Mouse (Mus musculus) gastrocnemius, postnatal 14 days (tissue): ENCODE measurements around the gene Gpatch8. TPM values are rescaled to one million over a fixed set of nuclear protein-coding genes. Genes with fewer than 3 reads are reported as not detected.
A peak's percentile ranks its signal among the peaks of the same experiment; 100 is the strongest.
"Not testable (repeated sequence)": the region's sequence is repeated elsewhere in the genome, so short reads cannot be mapped to it uniquely, and the experiment has no call there.

Experiments
- DNase-seq: peaks from one replicate; pipeline ENCODE4 v3.0.0; 2021; ENCODE audit warnings: mixed read lengths
- intact Hi-C: fragments of 180-260 bp; cut with DNase I; formaldehyde crosslinking; loops from one replicate; pipeline ENCODE4 v1.15.1; 2025; ENCODE audit warnings: low total_unique reads
- total RNA-seq, 2 experiments: library from RNA; stranded (reverse); gene quantifications; 2 replicates each; pipeline ENCODE4 v1.2.3; 2021

The Gpatch8 gene
- total RNA-seq, 2 experiments from 2014 or later: 21.1 to 27.7 TPM

GRCm38 (mm10) chr11:102576050-102576754 lies 20.0 kb upstream of the Gpatch8 start:
- intact Hi-C loops: loop anchor here (5.0 kb wide), 2 partner anchors 76 to 89 kb away; no protein-coding TSS in a partner anchor
- DNase-seq: no peak

DNA sequence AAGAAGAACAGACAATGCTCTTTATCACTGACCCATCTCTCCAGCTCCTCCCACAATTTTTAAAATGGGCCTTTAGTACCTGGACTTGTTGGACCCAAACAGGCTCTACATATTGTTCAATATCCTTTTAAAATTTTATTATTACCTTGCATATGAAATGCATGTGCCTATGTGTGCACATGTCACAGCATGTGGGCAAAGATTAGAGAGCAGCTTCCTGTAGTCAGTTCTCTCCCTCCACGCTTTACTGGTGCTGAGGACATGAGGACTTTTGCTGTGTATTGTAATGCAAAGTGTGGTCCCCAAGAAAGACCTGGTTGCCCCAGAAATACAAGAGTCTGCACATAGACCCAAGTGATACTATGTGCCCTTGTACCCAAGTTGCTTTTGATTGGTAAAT lies 18.8 kb upstream of the Gpatch8 start:
- DNase-seq: no peak
- intact Hi-C loops: loop anchor here (5.0 kb wide), 2 partner anchors 77 to 88 kb away; no protein-coding TSS in a partner anchor

DNA sequence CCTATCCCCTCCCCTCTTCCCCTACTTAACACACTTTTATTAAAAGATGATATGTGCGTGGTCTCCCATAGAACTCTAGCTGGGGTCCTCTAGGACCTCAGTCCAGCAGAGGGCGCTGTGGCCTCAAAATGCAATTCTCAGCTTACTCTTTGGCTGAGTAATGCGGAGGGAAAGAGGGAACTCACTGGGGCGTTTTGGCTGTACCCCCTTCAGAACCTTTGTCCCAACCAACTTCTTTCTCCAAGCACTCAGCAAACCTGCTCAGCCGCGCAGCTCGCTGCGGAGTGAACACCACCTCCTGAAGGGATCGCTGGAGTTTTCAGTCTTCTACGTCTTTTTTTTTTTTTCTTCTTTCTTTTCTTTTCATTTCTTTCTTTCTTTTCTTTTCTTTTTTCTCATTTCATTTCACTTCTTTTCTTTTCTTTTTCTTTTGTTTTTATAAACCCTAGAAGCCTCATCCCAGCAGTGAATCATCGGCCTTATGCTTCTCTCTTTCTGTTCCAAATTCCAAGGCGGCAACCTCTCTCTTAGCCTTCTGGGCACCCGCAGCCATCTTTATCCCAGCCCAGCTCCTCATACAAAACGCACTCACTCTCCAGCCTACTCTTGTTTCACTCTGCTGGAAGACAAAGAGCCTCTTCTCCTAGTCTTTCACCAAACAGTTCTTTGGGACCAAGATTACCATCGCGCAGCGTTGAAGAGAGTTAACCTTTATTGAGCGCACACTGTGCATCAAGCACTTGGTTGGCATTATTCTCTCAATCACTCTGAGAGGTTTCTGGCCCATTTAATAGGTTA lies 16.9 kb upstream of the Gpatch8 start:
- DNase-seq: peak; percentile 87
- intact Hi-C loops: no loop called here

- no peak for DNase-seq
- intact Hi-C loops: no loop called here
These were observed 12.7 kb upstream of the Gpatch8 start for GRCm38 (mm10) chr11:102568756-102569377.

DNA sequence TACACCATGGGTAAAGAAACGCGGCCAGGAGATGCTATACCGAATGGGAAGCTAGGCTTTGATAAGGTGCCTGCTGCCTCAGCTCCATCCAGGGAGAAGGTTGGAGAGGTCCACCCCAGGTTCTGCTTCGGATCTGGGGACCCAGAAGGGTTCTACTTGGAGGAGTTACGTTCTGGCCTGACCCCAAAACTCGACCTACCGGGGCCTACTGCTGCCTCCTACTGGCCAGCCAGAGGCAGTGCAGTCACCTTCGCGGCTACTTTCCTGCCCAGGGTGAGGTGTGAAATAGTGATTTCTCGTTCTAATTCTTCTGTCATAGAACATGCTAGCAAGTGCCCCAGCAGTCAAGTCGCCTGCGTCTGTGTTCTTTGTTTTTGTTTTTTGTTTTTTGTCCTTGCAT lies 12.0 kb upstream of the Gpatch8 start:
- no peak for DNase-seq
- intact Hi-C loops: no loop called here

DNA sequence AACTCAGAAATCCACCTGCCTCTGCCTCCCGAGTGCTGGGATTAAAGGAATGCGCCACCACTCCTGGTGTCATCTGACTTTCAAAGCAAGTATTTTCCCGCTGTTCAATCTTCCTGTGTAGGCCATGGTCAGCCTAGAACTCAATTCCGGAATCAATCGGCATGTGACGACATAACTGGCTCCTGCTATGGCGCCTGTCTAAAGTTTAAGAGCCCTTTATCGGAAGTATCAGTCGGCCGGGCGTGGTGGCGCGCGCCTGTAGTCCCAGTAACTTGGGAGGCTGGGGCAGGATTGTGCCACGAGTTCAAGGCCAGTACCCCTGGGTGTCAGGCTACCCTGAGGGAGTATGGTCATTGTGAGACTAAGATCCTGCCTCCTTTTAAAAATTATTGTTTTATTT lies 11.5 kb upstream of the Gpatch8 start:
- DNase-seq: no peak
- intact Hi-C loops: no loop called here

GRCm38 (mm10) chr11:102567157-102567556 lies 11.0 kb upstream of the Gpatch8 start:
- intact Hi-C loops: no loop called here
- DNase-seq: no peak

DNA sequence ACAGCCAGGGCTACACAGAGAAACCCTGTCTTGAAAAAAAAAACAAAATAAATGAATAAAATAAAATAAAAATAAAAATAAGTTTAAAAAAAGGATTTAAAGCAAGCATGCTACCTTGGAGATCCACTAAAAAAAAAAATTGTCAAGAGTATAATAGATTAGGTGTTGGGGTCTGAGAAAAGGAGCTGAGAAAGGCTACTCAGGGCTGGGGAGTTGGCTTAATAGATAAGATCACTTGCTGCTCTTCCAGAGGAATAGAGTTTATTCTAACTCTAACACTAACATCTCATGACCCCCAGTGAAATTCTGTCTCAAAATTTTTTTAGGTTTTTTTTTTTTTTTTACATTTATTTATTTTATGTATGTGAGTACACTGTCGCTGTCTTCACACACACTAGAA lies 10.1 kb upstream of the Gpatch8 start:
- intact Hi-C loops: no loop called here
- no peak for DNase-seq

DNA sequence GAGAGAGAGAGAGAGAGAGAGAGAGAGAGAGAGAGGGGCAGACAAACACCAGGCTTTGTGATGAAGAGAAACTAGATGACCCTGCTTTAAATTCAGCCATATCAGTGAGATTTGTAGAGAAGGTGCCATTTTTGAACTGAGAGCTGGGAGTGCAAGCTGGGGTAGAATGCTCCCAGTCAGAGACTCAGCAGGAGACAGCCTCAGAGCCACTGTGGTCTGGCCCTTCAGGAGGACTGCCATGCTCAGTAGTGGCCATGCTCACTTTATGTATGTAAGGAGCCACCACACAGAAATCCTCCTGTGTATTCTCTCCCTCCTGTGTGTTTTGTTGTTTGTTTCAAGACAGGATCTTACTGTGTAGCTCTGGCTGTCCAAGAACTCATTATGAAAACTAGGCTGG lies 9.5 kb upstream of the Gpatch8 start:
- intact Hi-C loops: no loop called here

GRCm38 (mm10) chr11:102564952-102565671 lies 8.9 kb upstream of the Gpatch8 start:
- DNase-seq: not testable (repeated sequence)

More for the DNA sequence above, 9.5 kb upstream of the Gpatch8 start:
- no peak for DNase-seq

DNA sequence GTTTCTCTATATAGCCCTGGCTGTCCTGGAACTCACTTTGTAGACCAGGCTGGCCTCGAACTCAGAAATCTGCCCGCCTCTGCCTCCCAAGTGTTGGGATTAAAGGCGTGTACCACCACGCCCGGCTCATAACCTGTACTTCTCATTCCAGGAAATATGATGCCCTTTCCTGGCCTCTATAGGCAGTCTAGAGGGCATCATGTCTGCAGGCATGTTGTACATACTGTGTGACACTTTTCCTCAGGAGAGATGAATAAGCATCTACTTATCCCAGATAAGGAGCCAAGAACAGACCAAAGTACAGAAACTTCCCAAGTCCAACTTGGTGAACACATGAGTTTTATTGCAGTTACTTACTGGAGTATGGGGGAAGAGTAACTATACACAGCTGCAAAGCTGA lies 2.5 kb upstream of the Gpatch8 start:
- DNase-seq: no peak
- intact Hi-C loops: no loop called here

More at GRCm38 (mm10) chr11:102564952-102565671, 8.9 kb upstream of the Gpatch8 start:
- intact Hi-C loops: not testable (repeated sequence)

- no peak for DNase-seq
- intact Hi-C loops: no loop called here
These were observed 1.2 kb upstream of the Gpatch8 start for GRCm38 (mm10) chr11:102557386-102557785.

GRCm38 (mm10) chr11:102556716-102557074 lies 503 bp upstream of the Gpatch8 start:
- intact Hi-C loops: no loop called here
- no peak for DNase-seq

DNA sequence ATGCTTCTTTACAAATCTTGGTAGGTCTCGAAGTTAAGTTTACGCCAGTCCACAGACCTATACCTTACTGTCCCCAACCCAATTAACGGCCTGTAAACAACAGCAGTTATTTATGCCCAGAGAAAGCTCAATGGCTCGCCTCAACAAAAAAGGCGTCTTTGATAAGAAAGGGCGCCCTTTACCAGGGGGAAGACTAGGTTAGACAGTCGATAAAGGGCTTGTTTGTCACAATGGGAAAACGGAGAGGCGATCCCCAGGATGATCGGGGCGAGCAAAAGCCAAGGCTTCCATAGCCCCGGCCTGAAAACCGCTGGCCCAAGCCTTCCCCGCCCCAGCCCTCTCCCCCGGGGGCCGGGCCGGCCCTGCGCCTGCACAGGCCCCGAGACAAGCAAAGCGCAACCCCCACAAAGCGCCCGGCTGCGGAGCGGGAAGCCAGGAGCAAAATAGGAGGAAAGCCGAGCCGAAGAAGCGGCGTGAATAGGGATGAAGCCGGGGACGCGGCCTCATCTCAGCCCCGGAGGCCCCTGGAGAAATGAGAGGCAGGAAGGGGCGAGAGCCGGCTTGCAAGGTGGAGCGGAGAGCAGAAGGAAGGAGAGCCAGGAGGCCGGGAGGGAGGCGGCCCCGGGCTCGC lies 677 bp downstream of the Gpatch8 start:
- intact Hi-C loops: no loop called here
- peak; percentile 50 for DNase-seq

DNA sequence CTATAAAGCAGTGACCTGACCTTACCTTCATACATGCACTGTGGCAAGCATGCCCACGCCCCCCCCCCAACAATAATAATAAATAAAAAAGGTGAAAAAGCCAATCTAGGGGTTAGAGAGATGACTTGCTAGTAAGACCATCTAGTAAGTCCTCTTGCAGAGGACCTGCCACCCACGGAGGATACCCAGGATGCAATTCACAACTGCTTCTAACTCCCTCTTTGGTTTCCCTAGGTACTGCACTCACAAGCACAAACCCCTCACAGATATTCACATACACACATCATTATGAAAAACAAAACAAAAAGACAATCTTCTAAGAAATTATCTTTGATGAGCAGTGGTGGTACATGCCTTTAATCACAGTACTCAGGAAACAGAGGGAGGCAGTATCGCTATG lies 4.1 kb downstream of the Gpatch8 start:
- intact Hi-C loops: no loop called here
- DNase-seq: no peak

DNA sequence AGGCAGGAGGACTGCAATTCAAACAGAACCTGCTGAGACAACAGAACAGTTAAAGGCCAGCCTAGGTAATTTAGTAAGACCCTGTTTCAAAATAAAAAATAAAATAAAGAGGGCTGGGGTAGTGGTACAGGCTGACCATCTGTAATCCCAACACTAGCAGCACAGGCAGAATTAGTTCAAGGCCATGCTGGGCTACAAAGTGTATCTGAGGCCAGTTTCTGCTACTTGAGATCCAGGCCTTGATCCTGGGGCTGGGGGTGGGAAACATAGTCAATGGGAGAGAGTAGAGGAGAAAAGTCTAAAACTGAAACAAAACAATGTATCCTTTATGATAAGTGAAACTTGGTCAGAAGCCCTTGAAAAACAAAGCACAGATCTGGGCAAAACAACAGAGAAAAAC lies 5.0 kb downstream of the Gpatch8 start:
- DNase-seq: no peak
- intact Hi-C loops: no loop called here

- intact Hi-C loops: no loop called here
- no peak for DNase-seq
These were observed 14.7 kb downstream of the Gpatch8 start for GRCm38 (mm10) chr11:102541471-102541870.

DNA sequence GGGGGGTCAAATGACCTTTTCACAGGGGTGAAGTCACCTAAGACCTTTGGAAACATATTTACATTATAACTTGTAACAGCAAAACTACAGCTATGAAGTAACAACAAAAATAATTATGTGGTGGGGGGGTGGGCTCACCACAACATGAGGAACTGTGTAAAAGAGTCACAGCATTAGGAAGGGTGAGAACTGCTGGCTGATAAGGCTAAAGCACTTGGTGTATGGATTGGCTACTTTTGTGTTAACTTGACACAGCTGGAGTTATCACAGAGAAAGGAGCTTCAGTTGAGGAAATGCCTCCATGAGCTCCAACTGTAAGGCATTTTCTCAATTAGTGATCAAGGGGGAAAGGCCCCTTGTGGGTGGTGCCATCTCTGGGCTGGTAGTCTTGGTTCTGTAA lies 15.9 kb downstream of the Gpatch8 start:
- DNase-seq, intact Hi-C loops: not testable (repeated sequence)

DNA sequence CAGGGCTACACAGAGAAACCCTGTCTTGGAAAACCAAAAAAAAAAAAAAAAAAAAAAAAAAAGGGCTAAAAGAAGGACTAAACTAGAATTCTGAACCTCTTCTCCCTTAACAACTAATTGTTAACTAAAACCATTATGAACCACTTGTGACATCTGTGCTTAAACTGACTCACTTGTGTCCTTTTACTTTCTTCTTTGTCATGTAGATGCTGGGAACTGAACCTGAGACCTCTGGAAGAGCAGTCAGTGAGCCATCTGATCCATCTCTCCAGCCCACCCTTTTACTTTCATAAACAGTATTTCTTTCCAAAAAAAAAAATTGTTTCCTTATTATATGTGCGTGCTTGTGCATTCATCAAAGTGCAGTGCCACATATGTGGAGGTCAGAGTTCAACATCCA lies 16.5 kb downstream of the Gpatch8 start:
- intact Hi-C loops: no loop called here
- DNase-seq: no peak
